Mouse (Mus musculus): Measurements from ENCODE around the gene Hdac7.

DNA sequence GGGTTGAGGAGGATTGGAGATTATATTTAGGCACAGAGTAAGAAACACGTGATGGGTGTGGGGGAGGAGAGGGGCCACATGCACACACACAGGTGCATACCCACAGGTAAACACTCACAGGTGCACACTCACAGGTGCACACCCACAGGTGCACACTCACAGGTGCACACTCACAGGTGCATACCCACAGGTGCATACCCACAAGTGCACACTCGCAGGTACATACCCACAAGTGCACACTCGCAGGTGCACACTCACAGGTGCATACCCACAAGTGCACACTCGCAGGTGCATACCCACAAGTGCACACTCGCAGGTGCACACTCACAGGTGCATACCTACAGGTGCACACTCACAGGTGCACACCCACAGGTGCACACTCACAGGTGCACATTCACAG, 33.9 kb downstream of the Hdac7 start:
- TF ChIP-seq CTCF (conservative IDR thresholded peaks at IDR 0.05; ENCODE audit: low read length) (no peak), POU5F1 (IDR thresholded peaks at IDR 0.05; ENCODE audit: borderline replicate concordance, low read length) (no peak), NANOG (IDR thresholded peaks at IDR 0.05; ENCODE audit: borderline replicate concordance, low read length) (no peak)

All from E14TG2a.4 (cell line).